Mouse (Mus musculus) liver, postnatal 0 days (tissue): Measurements from ENCODE around the gene Phf20.

ENCODE experiments used
- CTCF ChIP-seq: sonication (generic); IDR thresholded peaks from 2 replicates; pipeline ENCODE4 v1.5.1; 2016; ENCODE audit warnings: antibody characterized with exemption, low read depth
- EP300 ChIP-seq: IDR thresholded peaks from 2 replicates; pipeline ENCODE4 v1.6.1; 2016; ENCODE audit warnings: antibody characterized with exemption, low read depth, mild to moderate bottlenecking

GRCm38 (mm10) chr2:156278226-156279017 is 82.2 kb downstream of the Phf20 start:
- TF ChIP-seq CTCF (peak; percentile 92), EP300 (no peak)
